Mouse (Mus musculus): Measurements from ENCODE around the gene Qrich2.

GRCm38 (mm10) chr11:116398348-116398677 is 67.7 kb downstream of the Qrich2 start:
- TF ChIP-seq CTCF (IDR thresholded peaks at IDR 0.05; ENCODE audit: low read depth, low read length) = no peak
- TF ChIP-seq POLR2A (IDR thresholded peaks at IDR 0.05; ENCODE audit: insufficient read depth, low read length) = no peak
- no peak for TF ChIP-seq EP300 (IDR thresholded peaks at IDR 0.05; ENCODE audit: insufficient read depth, low read depth, low read length)

Measured in ES-Bruce4 (cell line).